Mouse (Mus musculus) urinary bladder, postnatal 14 days (tissue): ENCODE measurements at regions not wholly inside any gene's neighbourhood (a gene's known extent, or its start where the extent isn't known, plus 50 kb on each side); places are given as distances from the start of the nearest gene placed in this dataset.

Experiments used
- DNase-seq: peaks from one replicate; pipeline ENCODE4 v3.0.0; 2021; ENCODE audit warnings: low spot score

- no peak for DNase-seq
These were observed 62.5 kb upstream of the Lrch2 start for GRCm38 (mm10) chrX:147616374-147616773.

- peak; percentile 26 for DNase-seq
These were observed 54.8 kb upstream of the Lrch2 start for GRCm38 (mm10) chrX:147608660-147609059.
